Mouse (Mus musculus) forebrain, embryonic 13.5 days (tissue): ENCODE data around the gene Hist1h3f. TPM values are rescaled to one million over a fixed set of nuclear protein-coding genes. Genes with fewer than 3 reads are reported as not detected.

Experiments
- ATAC-seq: fragments of 200-750 bp; cut with Nextera tagmentation; 2 replicates; pipeline ENCODE4 v1.8.0; 2017
- H3K27ac ChIP-seq: fragments of 300-500 bp; sonication (generic); 2 replicates; pipeline ENCODE4 v1.5.1; 2015; ENCODE audit warnings: inconsistent platforms, mild to moderate bottlenecking, moderate library complexity
- H3K27me3 ChIP-seq: fragments of 300-500 bp; sonication (generic); 2 replicates; pipeline ENCODE4 v1.6.1; 2015; ENCODE audit warnings: mild to moderate bottlenecking, inconsistent platforms
- H3K36me3 ChIP-seq: fragments of 300-500 bp; sonication (generic); 2 replicates; pipeline ENCODE4 v1.6.1; 2015; ENCODE audit warnings: mild to moderate bottlenecking, inconsistent platforms; ENCODE audit not compliant: poor library complexity, severe bottlenecking
- H3K4me1 ChIP-seq: fragments of 300-500 bp; sonication (generic); 2 replicates; pipeline ENCODE4 v1.6.1; 2015; ENCODE audit warnings: inconsistent platforms
- H3K4me2 ChIP-seq: fragments of 300-500 bp; sonication (generic); 2 replicates; pipeline ENCODE4 v1.6.1; 2015; ENCODE audit warnings: inconsistent platforms, mild to moderate bottlenecking, moderate library complexity
- H3K4me3 ChIP-seq: fragments of 300-500 bp; sonication (generic); 2 replicates; pipeline ENCODE4 v1.5.1; 2015; ENCODE audit warnings: mild to moderate bottlenecking, inconsistent platforms
- H3K9ac ChIP-seq: fragments of 300-500 bp; sonication (generic); 2 replicates; pipeline ENCODE4 v1.6.1; 2015; ENCODE audit warnings: mild to moderate bottlenecking, inconsistent platforms
- H3K9me3 ChIP-seq: fragments of 300-500 bp; sonication (generic); replicated peaks from 2 replicates; pipeline ENCODE4 v1.6.1; 2016; ENCODE audit warnings: inconsistent platforms
- WGBS: fragments of 180-500 bp; shearing (Covaris S2); methylation state at CpG from one replicate; pipeline ENCODE4 v1.1.7; 2015; 5-methylcytosine and 5-hydroxymethylcytosine counted together
- polyA plus RNA-seq: library from polyadenylated mRNA; unstranded; fragments of >200 nt; fragmentation: Nextera tagmentation; extraction: Ambion mirVana; gene quantifications from 2 replicates; pipeline ENCODE4 v1.2.1, GENCODE M21; 2015

Hist1h3f gene
- polyA plus RNA-seq, 1 experiment from 2014 or later = 1.2 TPM

GRCm38 (mm10) chr13:23506351-23506750 is 37.5 kb upstream of the Hist1h3f start:
- ATAC-seq = no peak
- H3K4me3 ChIP-seq = peak overlapping the region; percentile 23; the same call in 1 of the 2 replicates
- H3K36me3 ChIP-seq = no peaks in the 10 kb centered on the region
- H3K9me3 ChIP-seq = no peaks in the 10 kb centered on the region
- H3K4me2 ChIP-seq = peak overlapping the region; percentile 51
- peaks cover 10% of the 10 kb centered on the region; the same call in 1 of the 2 replicates for H3K4me1 ChIP-seq
- no peak overlapping the region for H3K27ac ChIP-seq
- no peak overlapping the region for H3K9ac ChIP-seq
- H3K27me3 ChIP-seq = no peaks in the 10 kb centered on the region
- 4% methylated on average over 13 of the region's 13 CpGs for WGBS

GRCm38 (mm10) chr13:23506819-23507515 is 36.9 kb upstream of the Hist1h3f start:
- H3K9ac ChIP-seq = no peak overlapping the region
- H3K4me1 ChIP-seq = peaks cover 10% of the 10 kb centered on the region; the same call in 1 of the 2 replicates
- no peak overlapping the region for H3K4me3 ChIP-seq
- no peaks in the 10 kb centered on the region for H3K27me3 ChIP-seq
- no peak overlapping the region for H3K27ac ChIP-seq
- WGBS = 19% methylated on average over 14 of the region's 14 CpGs
- ATAC-seq = no peak
- H3K36me3 ChIP-seq = no peaks in the 10 kb centered on the region
- peak overlapping the region; percentile 51; the same call in 1 of the 2 replicates for H3K4me2 ChIP-seq
- H3K9me3 ChIP-seq = no peaks in the 10 kb centered on the region

- ATAC-seq = no peak
- whole genome bisulfite sequencing = 43% methylated on average over 1 of the region's 1 CpGs
- Histone ChIP-seq H3K27ac (no peak overlapping the region), H3K9ac (no peak overlapping the region), H3K36me3 (no peaks in the 10 kb centered on the region), H3K9me3 (no peaks in the 10 kb centered on the region), H3K27me3 (no peaks in the 10 kb centered on the region), H3K4me3 (no peak overlapping the region), H3K4me1 (peaks cover 9% of the 10 kb centered on the region; the same call in 1 of the 2 replicates), H3K4me2 (no peak overlapping the region)
Observed at GRCm38 (mm10) chr13:23510127-23510526, 33.7 kb upstream of the Hist1h3f start.

GRCm38 (mm10) chr13:23513517-23513916 is 30.3 kb upstream of the Hist1h3f start:
- no peaks in the 10 kb centered on the region for H3K9me3 ChIP-seq
- no peaks in the 10 kb centered on the region for H3K36me3 ChIP-seq
- H3K27me3 ChIP-seq = no peaks in the 10 kb centered on the region
- H3K4me2 ChIP-seq = no peak overlapping the region
- H3K4me3 ChIP-seq = no peak overlapping the region
- H3K9ac ChIP-seq = no peak overlapping the region
- H3K4me1 ChIP-seq = 0 out of 2 replicates have a peak, but pooled peaks cover 4% of the 10 kb centered on the region
- no peak overlapping the region for H3K27ac ChIP-seq
- no peak for ATAC-seq
- 78% methylated on average over 1 of the region's 1 CpGs for WGBS

GRCm38 (mm10) chr13:23515281-23515680 is 28.6 kb upstream of the Hist1h3f start:
- 77% methylated on average over 5 of the region's 5 CpGs for WGBS

GRCm38 (mm10) chr13:23515826-23516620 is 27.8 kb upstream of the Hist1h3f start:
- no peak for ATAC-seq
- Histone ChIP-seq H3K4me1 (peaks cover 10% of the 10 kb centered on the region; the same call in 1 of the 2 replicates), H3K9ac (peak overlapping the region; percentile 57), H3K27me3 (no peaks in the 10 kb centered on the region), H3K27ac (no peak overlapping the region), H3K4me3 (peak overlapping the region; percentile 50), H3K9me3 (no peaks in the 10 kb centered on the region), H3K4me2 (peak overlapping the region; percentile 60), H3K36me3 (no peaks in the 10 kb centered on the region)
- 52% methylated on average over 15 of the region's 15 CpGs for WGBS

More at GRCm38 (mm10) chr13:23515281-23515680, 28.6 kb upstream of the Hist1h3f start:
- Histone ChIP-seq H3K9me3 (no peaks in the 10 kb centered on the region), H3K9ac (no peak overlapping the region), H3K4me2 (no peak overlapping the region), H3K36me3 (no peaks in the 10 kb centered on the region), H3K27me3 (no peaks in the 10 kb centered on the region), H3K4me1 (peaks cover 10% of the 10 kb centered on the region; the same call in 1 of the 2 replicates), H3K4me3 (no peak overlapping the region), H3K27ac (no peak overlapping the region)
- ATAC-seq = no peak

GRCm38 (mm10) chr13:23516822-23517602 is 26.8 kb upstream of the Hist1h3f start:
- Histone ChIP-seq H3K4me2 (peak overlapping the region; percentile 74), H3K36me3 (no peaks in the 10 kb centered on the region), H3K27ac (peak overlapping the region; percentile 66), H3K9me3 (no peaks in the 10 kb centered on the region), H3K9ac (peak overlapping the region; percentile 46; the same call in 1 of the 2 replicates), H3K4me3 (peak overlapping the region; percentile 50), H3K4me1 (peaks cover 10% of the 10 kb centered on the region; the same call in 1 of the 2 replicates), H3K27me3 (no peaks in the 10 kb centered on the region)
- ATAC-seq = peak; percentile 74
- WGBS = under 1% methylated on average over 19 of the region's 19 CpGs

- Histone ChIP-seq H3K27me3 (no peaks in the 10 kb centered on the region), H3K9me3 (no peaks in the 10 kb centered on the region), H3K4me1 (peaks cover 10% of the 10 kb centered on the region; the same call in 1 of the 2 replicates), H3K4me2 (peak overlapping the region; percentile 74), H3K36me3 (no peaks in the 10 kb centered on the region), H3K27ac (peak overlapping the region; percentile 66; the same call in 1 of the 2 replicates), H3K9ac (peak overlapping the region; percentile 46), H3K4me3 (peak overlapping the region; percentile 50)
- under 1% methylated on average over 27 of the region's 27 CpGs for WGBS
- ATAC-seq = peak; percentile 92
Observed at GRCm38 (mm10) chr13:23517603-23518294, 26.1 kb upstream of the Hist1h3f start.

- peak overlapping the region; percentile 74 for H3K4me2 ChIP-seq
- H3K27me3 ChIP-seq = no peaks in the 10 kb centered on the region
- no peaks in the 10 kb centered on the region for H3K9me3 ChIP-seq
- peak overlapping the region; percentile 50 for H3K4me3 ChIP-seq
- H3K9ac ChIP-seq = no peak overlapping the region
- no peak overlapping the region for H3K27ac ChIP-seq
- H3K36me3 ChIP-seq = no peaks in the 10 kb centered on the region
- peaks cover 10% of the 10 kb centered on the region; the same call in 1 of the 2 replicates for H3K4me1 ChIP-seq
- 1% methylated on average over 6 of the region's 6 CpGs for WGBS
- ATAC-seq = no peak
Observed at GRCm38 (mm10) chr13:23518295-23518603, 25.6 kb upstream of the Hist1h3f start.

- Histone ChIP-seq H3K36me3 (no peaks in the 10 kb centered on the region), H3K27me3 (no peaks in the 10 kb centered on the region), H3K4me3 (peak overlapping the region; percentile 35), H3K27ac (no peak overlapping the region), H3K4me2 (peak overlapping the region; percentile 54), H3K9me3 (no peaks in the 10 kb centered on the region), H3K9ac (no peak overlapping the region), H3K4me1 (peaks cover 10% of the 10 kb centered on the region; the same call in 1 of the 2 replicates)
- WGBS = 0% methylated on average over 6 of the region's 6 CpGs
- ATAC-seq = peak; percentile 12; the same call in 1 of the 2 replicates
Observed at GRCm38 (mm10) chr13:23518885-23519284, 25.0 kb upstream of the Hist1h3f start.

- peak overlapping the region; percentile 35 for H3K4me3 ChIP-seq
- H3K9ac ChIP-seq = no peak overlapping the region
- H3K9me3 ChIP-seq = no peaks in the 10 kb centered on the region
- peak; percentile 20; the same call in 1 of the 2 replicates for ATAC-seq
- under 1% methylated on average over 10 of the region's 10 CpGs for WGBS
- H3K27ac ChIP-seq = no peak overlapping the region
- H3K4me2 ChIP-seq = peak overlapping the region; percentile 54
- no peaks in the 10 kb centered on the region for H3K27me3 ChIP-seq
- no peaks in the 10 kb centered on the region for H3K36me3 ChIP-seq
- H3K4me1 ChIP-seq = peaks cover 10% of the 10 kb centered on the region; the same call in 1 of the 2 replicates
Observed at GRCm38 (mm10) chr13:23519416-23519815, 24.4 kb upstream of the Hist1h3f start.
